Mouse (Mus musculus): ENCODE measurements around the gene Lamc1.

DNA sequence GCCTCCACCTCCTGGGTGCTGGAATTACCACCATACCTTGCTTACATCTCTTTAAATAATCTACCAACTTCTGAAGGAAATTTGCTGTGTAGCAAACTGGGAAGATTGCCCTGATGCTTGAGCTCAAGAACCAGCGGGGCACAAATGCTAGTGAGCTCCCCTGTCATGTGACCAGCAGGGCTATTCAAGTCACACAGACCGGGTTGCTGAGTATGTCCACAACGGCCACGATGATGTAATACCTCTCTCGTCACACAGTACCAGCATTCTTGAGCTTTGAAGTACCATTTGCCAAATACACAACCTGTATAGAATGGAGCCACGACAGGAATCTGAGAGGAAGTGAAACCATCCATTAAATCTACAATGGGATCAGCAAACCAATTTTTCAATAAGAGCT lies 46.0 kb upstream of the Lamc1 start:
- TF ChIP-seq CTCF (IDR thresholded peaks at IDR 0.05; ENCODE audit: insufficient read depth, low read length) (no peak), POLR2A (IDR thresholded peaks at IDR 0.05; ENCODE audit: borderline replicate concordance, extremely low read depth, low read depth, low read length) (no peak)
